Mouse (Mus musculus) myocyte (in vitro differentiated cells): ENCODE data around the gene a.

Experiments used
- CEBPB ChIP-seq: IDR thresholded peaks from 2 replicates; pipeline ENCODE4 v1.6.1; 2011; ENCODE audit warnings: mild to moderate bottlenecking, moderate library complexity; ENCODE audit not compliant: poor library complexity, insufficient read depth, severe bottlenecking
- E2F4 ChIP-seq: IDR thresholded peaks from one replicate; pipeline ENCODE4 v1.6.1; 2011; ENCODE audit warnings: mild to moderate bottlenecking, control low read depth, moderate library complexity; ENCODE audit not compliant: insufficient read depth
- MAX ChIP-seq: IDR thresholded peaks from one replicate; pipeline ENCODE4 v1.6.1; 2011; ENCODE audit warnings: low read depth, mild to moderate bottlenecking, control low read depth
- MYOD1 ChIP-seq, 3 experiments: IDR thresholded peaks; one replicate each; pipeline ENCODE4 v1.6.1; 2011; ENCODE audit warnings: control low read depth in 2 of 3, low read depth in 2 of 3, mild to moderate bottlenecking in 2 of 3, moderate library complexity in 1 of 3; ENCODE audit not compliant: insufficient read length in 2 of 3, control insufficient read depth in 1 of 3
- MYOG ChIP-seq, 3 experiments: IDR thresholded peaks; one replicate each; pipeline ENCODE4 v1.6.1; 2011; ENCODE audit warnings: control low read depth in 2 of 3, low read depth in 2 of 3, mild to moderate bottlenecking in 2 of 3; ENCODE audit not compliant: insufficient read length in 2 of 3, control insufficient read depth in 1 of 3, insufficient read depth in 1 of 3
- POLR2A ChIP-seq: IDR thresholded peaks from one replicate; pipeline ENCODE4 v1.6.1; 2011; ENCODE audit warnings: low read depth, mild to moderate bottlenecking, control low read depth, moderate library complexity; ENCODE audit not compliant: insufficient read length
- POLR2AphosphoS2 ChIP-seq: IDR thresholded peaks from one replicate; pipeline ENCODE4 v1.6.1; 2011; ENCODE audit warnings: low read depth, control low read depth; ENCODE audit not compliant: insufficient read length
- SRF ChIP-seq: IDR thresholded peaks from one replicate; pipeline ENCODE4 v1.6.1; 2011; ENCODE audit warnings: low read depth; ENCODE audit not compliant: control insufficient read depth, insufficient read length
- TCF12 ChIP-seq: IDR thresholded peaks from one replicate; pipeline ENCODE4 v1.6.1; 2011; ENCODE audit warnings: mild to moderate bottlenecking, control low read depth; ENCODE audit not compliant: poor library complexity, insufficient read depth, severe bottlenecking
- TCF3 ChIP-seq: IDR thresholded peaks from one replicate; pipeline ENCODE4 v1.6.1; 2011; ENCODE audit warnings: low read depth, control low read depth; ENCODE audit not compliant: insufficient read length
- USF1 ChIP-seq: IDR thresholded peaks from one replicate; pipeline ENCODE4 v1.6.1; 2011; ENCODE audit warnings: low read depth, mild to moderate bottlenecking, control low read depth, moderate library complexity

DNA sequence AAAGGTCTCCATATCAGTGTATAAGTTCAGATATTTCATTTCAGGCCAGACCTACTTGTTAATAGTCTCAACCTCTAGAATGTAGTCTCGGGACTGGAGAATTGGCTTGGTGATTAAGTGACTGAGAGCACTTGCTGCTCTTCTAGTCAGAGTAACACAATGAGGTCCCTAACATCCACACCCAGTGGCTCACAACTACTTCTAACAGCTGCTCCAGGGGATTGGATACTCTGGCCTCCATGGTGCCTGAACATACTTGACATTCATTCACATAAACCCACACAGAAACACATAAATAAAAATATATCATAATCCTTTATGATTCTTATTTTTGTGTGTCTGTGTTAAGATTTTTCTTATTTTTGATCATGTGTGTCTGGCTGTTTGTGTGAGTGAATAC is 27.4 kb downstream of the a start:
- TF ChIP-seq POLR2A (no peak), MAX (no peak), TCF12 (no peak), CEBPB (no peak), SRF (no peak), E2F4 (no peak), USF1 (no peak), POLR2AphosphoS2 (no peak), MYOG (IDR thresholded peaks at IDR 0.05; ENCODE audit: control insufficient read depth in 1 of 3, insufficient read depth in 1 of 3, insufficient read length in 2 of 3, low read depth in 2 of 3) (peak in 1 of 3 experiments; percentile 69), MYOD1 (IDR thresholded peaks at IDR 0.05; ENCODE audit: control insufficient read depth in 1 of 3, insufficient read length in 2 of 3, low read depth in 2 of 3) (peak in 2 of 3 experiments; percentile 34 to 48), TCF3 (no peak)
